Mouse (Mus musculus): Measurements from ENCODE around the gene Bdkrb1. TPM values are rescaled to one million over a fixed set of nuclear protein-coding genes. Genes with fewer than 3 reads are reported as not detected.
A peak's percentile ranks its signal among the peaks of the same experiment; 100 is the strongest.

Gene Bdkrb1
- polyA plus RNA-seq, 1 experiment from 2014 or later: 0.39 TPM

DNA sequence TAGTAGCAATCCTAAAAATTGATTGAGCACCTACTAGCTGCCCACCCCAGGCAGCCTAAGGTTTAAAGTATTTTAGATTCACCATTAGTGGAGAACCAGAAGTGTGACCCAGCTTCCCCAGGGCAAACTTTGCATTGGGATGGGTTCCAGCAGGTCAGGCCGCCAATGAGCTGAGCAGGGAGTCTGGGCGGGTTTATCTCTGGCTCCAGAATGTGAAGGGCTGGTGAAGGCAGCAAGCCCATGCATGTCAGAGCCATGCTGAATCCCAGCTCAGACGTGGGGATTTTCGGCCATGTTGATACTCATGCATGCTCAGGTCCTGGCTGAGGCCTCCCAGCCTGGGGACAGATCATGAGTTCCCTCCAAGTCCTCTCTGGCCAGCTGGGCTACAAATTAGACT, 28.5 kb upstream of the Bdkrb1 start:
- Histone ChIP-seq H3K27ac (replicated peaks) (no peak overlapping the region), H3K9ac (no peak overlapping the region), H3K9me3 (no peaks in the 10 kb centered on the region), H3K4me3 (no peak overlapping the region), H3K4me2 (no peak overlapping the region), H3K27me3 (no peaks in the 10 kb centered on the region), H3K4me1 (replicated peaks) (0 out of 2 replicates have a peak, but pooled peaks cover 8% of the 10 kb centered on the region), H3K36me3 (no peaks in the 10 kb centered on the region)
- no peak for ATAC-seq (ENCODE audit: low FRiP score, low read depth)
- WGBS: 96% methylated on average over 4 of the region's 4 CpGs

DNA sequence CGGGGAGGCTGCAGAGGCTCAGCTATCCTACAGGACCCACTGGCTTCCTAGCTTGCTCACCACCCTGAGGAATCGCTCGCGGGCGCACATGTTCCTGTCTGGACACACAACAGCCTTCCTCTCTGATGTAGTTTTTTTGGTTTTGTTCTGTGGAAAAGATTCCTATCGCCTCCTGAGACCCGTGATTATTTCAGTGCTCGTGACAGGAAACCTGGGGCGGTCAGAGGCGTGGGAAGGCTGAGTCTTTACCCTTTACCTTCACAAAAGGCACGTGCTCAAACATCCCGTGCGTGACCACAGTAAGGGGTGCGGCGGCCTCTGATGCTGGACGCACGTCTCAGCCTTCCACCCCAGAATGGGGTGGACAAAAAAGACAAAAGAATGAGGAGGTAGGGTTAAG, 22.4 kb upstream of the Bdkrb1 start:
- Histone ChIP-seq H3K27ac (replicated peaks) (no peak overlapping the region), H3K4me2 (no peak overlapping the region), H3K9me3 (no peaks in the 10 kb centered on the region), H3K36me3 (no peaks in the 10 kb centered on the region), H3K4me3 (no peak overlapping the region), H3K4me1 (replicated peaks) (peaks cover 8% of the 10 kb centered on the region; the same call in 1 of the 2 replicates), H3K27me3 (no peaks in the 10 kb centered on the region), H3K9ac (no peak overlapping the region)
- no peak for ATAC-seq (ENCODE audit: low FRiP score, low read depth)
- 77% methylated on average over 17 of the region's 17 CpGs for WGBS

DNA sequence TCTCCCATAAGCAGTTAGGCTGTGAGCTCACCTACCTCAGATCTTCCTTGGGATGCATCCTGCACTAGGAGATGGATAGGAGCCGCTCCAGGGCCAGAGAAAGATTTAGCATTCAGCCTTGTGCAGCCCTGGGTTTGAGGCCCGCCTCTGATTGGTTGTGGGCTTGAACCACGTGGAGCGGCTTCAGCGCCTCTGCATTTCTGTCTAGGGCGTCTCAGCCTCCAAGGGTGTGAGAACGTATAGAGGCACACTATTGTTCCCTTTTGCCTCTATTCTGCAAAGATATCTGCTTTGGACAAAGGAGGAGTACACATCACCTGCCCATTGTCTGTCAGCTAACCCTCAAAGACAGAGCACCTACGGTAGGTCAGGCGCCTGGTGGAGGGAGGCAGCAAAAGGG, 20.4 kb upstream of the Bdkrb1 start:
- H3K27me3 ChIP-seq: no peaks in the 10 kb centered on the region
- 53% methylated on average over 9 of the region's 9 CpGs for WGBS

DNA sequence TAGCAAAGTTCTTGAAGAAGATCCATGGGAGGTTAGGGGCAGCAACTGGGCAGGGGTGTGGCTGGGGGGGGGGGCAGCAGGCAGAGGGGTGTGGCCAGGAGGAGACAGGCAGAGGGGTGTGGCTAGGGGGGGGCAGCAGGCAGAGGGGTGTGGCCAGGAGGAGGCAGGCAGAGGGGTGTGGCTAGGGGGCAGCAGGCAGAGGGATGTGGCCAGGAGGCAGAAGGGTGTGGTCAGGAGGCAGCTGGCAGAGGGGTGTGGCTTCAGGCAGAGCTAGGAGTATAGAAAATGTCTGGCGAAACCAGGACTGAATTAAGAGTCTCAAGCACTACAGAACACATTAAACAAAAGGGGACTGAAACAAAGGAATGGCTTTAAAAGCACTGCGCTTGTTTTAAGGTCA, 19.4 kb upstream of the Bdkrb1 start:
- Histone ChIP-seq H3K36me3 (no peaks in the 10 kb centered on the region), H3K27ac (replicated peaks) (no peak overlapping the region), H3K27me3 (no peaks in the 10 kb centered on the region), H3K4me3 (no peak overlapping the region), H3K4me2 (no peak overlapping the region), H3K4me1 (replicated peaks) (peaks cover 8% of the 10 kb centered on the region; the same call in 1 of the 2 replicates), H3K9ac (no peak overlapping the region), H3K9me3 (no peaks in the 10 kb centered on the region)
- ATAC-seq (ENCODE audit: low FRiP score, low read depth): no peak
- WGBS: 18% methylated on average over 2 of the region's 2 CpGs

More for the DNA sequence above, 20.4 kb upstream of the Bdkrb1 start:
- no peaks in the 10 kb centered on the region for H3K36me3 ChIP-seq
- ATAC-seq (ENCODE audit: low FRiP score, low read depth): no peak
- H3K27ac ChIP-seq (replicated peaks): no peak overlapping the region
- no peak overlapping the region for H3K9ac ChIP-seq
- peaks cover 8% of the 10 kb centered on the region; the same call in 1 of the 2 replicates for H3K4me1 ChIP-seq (replicated peaks)
- H3K9me3 ChIP-seq: no peaks in the 10 kb centered on the region
- H3K4me3 ChIP-seq: no peak overlapping the region
- H3K4me2 ChIP-seq: no peak overlapping the region

DNA sequence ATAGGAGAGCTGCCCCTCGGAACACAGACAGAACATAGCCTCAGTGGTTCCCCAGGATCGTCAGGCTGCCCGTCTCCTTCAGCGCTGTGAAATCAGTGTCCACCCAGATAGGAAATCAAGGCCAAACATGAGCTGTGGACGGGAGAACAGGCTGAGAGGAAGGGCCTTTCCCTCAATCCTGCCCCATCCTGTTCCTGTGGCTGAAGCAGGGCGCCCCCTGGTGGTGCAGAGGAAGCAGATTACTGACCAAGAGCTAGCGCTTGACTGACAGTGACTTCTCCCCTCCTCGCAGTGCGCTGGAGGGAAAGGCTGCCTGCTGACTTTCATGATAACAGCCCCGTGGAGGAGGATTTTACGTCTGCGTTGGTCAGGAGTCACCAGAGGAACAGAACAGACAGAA, 18.0 kb upstream of the Bdkrb1 start:
- H3K9me3 ChIP-seq: no peaks in the 10 kb centered on the region
- no peak overlapping the region for H3K4me2 ChIP-seq
- no peaks in the 10 kb centered on the region for H3K36me3 ChIP-seq
- WGBS: 18% methylated on average over 12 of the region's 12 CpGs
- no peaks in the 10 kb centered on the region for H3K27me3 ChIP-seq
- H3K9ac ChIP-seq: no peak overlapping the region
- H3K4me3 ChIP-seq: no peak overlapping the region
- peaks cover 8% of the 10 kb centered on the region; the same call in 1 of the 2 replicates for H3K4me1 ChIP-seq (replicated peaks)
- H3K27ac ChIP-seq (replicated peaks): no peak overlapping the region
- ATAC-seq (ENCODE audit: low FRiP score, low read depth): 0 out of 2 replicates have a peak, but pooled peaks have one; percentile 40

DNA sequence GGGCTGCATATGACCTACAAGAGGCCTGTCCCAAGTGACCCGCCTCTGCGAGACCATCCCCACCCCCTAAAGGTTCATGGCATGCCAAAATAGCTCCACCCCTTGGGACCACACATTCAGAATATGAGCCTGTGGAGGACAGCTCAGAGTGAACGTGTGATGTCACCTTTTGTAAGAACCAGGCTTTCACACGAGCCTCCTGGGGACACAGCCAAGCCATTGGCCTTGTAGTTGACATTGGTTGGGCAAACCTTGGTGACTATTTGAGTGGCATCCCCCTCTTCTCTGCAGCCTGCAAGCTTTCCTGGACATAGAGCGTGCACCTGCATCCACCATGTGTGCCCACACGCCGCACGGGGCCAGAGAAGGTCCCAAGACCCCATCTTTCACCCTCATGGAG, 15.4 kb upstream of the Bdkrb1 start:
- H3K9me3 ChIP-seq: no peaks in the 10 kb centered on the region
- no peaks in the 10 kb centered on the region for H3K36me3 ChIP-seq
- H3K4me1 ChIP-seq (replicated peaks): peaks cover 8% of the 10 kb centered on the region; the same call in 1 of the 2 replicates
- ATAC-seq (ENCODE audit: low FRiP score, low read depth): no peak
- H3K4me2 ChIP-seq: no peak overlapping the region
- no peak overlapping the region for H3K4me3 ChIP-seq
- WGBS: 87% methylated on average over 8 of the region's 8 CpGs
- no peak overlapping the region for H3K9ac ChIP-seq
- H3K27ac ChIP-seq (replicated peaks): no peak overlapping the region
- no peaks in the 10 kb centered on the region for H3K27me3 ChIP-seq

DNA sequence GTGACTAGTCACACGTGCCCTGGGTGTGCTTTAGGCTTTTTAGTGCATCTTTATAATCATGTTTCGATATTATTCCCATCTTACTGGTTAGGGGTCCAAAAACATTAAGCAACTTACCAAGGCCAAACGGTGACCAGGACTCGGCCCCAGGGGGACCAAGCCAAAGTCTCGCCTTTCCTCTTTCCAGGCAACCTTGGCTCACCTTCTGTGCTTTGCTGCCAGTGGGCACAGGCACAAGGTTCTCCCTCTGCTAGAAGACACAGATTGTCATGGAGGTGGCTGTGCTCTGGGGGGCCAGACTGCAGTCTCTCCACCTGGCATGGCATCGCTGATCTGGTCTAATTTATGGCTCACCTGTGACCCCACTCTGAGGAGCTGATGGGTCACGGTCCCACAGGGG, 12.1 kb upstream of the Bdkrb1 start:
- Histone ChIP-seq H3K9ac (no peak overlapping the region), H3K9me3 (no peaks in the 10 kb centered on the region), H3K36me3 (no peaks in the 10 kb centered on the region), H3K4me1 (replicated peaks) (no peaks in the 10 kb centered on the region), H3K27me3 (no peaks in the 10 kb centered on the region), H3K27ac (replicated peaks) (no peak overlapping the region), H3K4me3 (no peak overlapping the region), H3K4me2 (no peak overlapping the region)
- no peak for ATAC-seq (ENCODE audit: low FRiP score, low read depth)
- 88% methylated on average over 7 of the region's 7 CpGs for WGBS

DNA sequence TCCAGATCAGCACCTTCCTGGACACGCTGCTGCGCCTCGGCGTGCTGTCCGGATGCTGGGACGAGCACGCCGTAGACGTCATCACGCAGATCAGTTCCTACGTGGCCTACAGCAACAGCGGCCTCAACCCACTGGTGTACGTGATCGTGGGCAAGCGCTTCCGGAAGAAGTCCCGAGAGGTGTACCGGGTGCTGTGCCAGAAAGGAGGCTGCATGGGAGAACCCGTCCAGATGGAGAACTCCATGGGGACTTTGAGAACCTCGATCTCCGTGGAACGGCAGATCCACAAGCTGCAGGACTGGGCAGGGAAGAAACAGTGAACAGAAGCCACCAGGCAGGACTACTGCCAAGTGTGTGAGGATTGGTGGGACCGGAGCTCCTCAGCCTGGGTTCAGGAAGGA, 10.5 kb upstream of the Bdkrb1 start:
- Histone ChIP-seq H3K36me3 (no peaks in the 10 kb centered on the region), H3K27ac (replicated peaks) (no peak overlapping the region), H3K4me1 (replicated peaks) (no peaks in the 10 kb centered on the region), H3K4me2 (no peak overlapping the region), H3K9ac (no peak overlapping the region), H3K4me3 (no peak overlapping the region), H3K9me3 (no peaks in the 10 kb centered on the region), H3K27me3 (no peaks in the 10 kb centered on the region)
- WGBS: 95% methylated on average over 23 of the region's 23 CpGs
- ATAC-seq (ENCODE audit: low FRiP score, low read depth): no peak

DNA sequence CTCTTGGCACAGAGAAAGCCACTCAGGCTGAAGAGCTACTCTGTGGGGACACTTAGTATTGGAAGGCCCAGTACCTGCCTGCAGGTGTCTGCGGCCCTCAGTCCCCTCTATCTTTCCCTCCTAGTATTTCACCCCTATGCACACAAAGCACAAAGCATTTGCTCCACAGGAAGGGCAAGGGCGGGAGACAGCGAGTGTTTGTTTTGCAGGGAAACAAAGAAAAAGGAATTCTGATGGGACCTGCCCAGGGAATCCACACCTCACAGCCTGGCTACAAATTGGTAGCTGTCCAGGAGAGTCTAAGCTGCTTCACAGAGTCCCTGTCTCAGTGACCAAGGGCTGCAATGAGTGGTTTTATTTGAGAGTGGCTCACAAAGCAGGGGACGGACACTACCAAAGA, 9.4 kb upstream of the Bdkrb1 start:
- Histone ChIP-seq H3K9ac (no peak overlapping the region), H3K4me3 (no peak overlapping the region), H3K27me3 (no peaks in the 10 kb centered on the region), H3K36me3 (no peaks in the 10 kb centered on the region), H3K27ac (replicated peaks) (no peak overlapping the region), H3K4me2 (no peak overlapping the region), H3K9me3 (no peaks in the 10 kb centered on the region), H3K4me1 (replicated peaks) (no peaks in the 10 kb centered on the region)
- WGBS: 68% methylated on average over 4 of the region's 4 CpGs
- no peak for ATAC-seq (ENCODE audit: low FRiP score, low read depth)

DNA sequence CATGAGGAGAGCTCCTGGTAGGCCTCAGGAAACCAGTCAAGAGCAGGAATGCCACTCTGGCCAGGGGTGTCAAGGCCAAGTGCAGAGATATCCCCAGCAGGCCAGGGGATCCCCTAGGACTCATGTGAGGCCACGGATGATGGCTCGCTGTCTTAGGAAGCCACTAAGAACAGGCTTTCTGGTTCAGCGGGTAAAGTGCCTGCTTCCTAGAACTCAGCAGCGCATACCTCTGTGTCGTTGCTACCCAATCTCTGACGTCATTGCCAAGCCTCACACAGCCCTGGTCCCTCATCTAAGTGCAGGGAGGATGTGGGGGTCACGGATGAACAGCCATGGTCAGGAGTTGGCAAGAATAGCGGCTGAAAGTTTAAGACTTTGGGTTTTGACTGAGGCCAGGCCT, 5.8 kb upstream of the Bdkrb1 start:
- Histone ChIP-seq H3K9ac (no peak overlapping the region), H3K9me3 (no peaks in the 10 kb centered on the region), H3K4me1 (replicated peaks) (peaks cover 8% of the 10 kb centered on the region), H3K27ac (replicated peaks) (no peak overlapping the region), H3K4me2 (no peak overlapping the region), H3K27me3 (no peaks in the 10 kb centered on the region), H3K4me3 (no peak overlapping the region), H3K36me3 (no peaks in the 10 kb centered on the region)
- no peak for ATAC-seq (ENCODE audit: low FRiP score, low read depth)
- 86% methylated on average over 8 of the region's 8 CpGs for WGBS

DNA sequence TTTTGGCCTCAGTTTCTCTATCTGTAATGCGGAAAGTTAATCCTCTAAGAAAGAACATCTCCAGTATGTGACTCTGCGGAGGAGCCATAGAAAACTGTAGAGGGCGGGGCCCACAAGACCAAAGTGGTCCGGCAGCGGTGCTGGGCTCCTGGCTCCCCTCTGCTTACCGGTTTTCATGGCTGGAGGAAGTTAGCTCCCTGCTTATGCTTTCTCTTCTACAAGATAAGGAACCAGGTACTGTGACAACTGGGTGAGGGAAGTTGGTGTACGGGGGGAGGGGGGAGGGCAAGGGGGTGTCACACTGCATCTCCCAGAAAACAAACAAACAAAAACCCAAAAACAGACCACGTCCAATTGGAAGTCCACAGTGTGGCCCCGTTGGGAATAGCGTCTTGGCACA, 4.4 kb upstream of the Bdkrb1 start:
- no peak for ATAC-seq (ENCODE audit: low FRiP score, low read depth)

DNA sequence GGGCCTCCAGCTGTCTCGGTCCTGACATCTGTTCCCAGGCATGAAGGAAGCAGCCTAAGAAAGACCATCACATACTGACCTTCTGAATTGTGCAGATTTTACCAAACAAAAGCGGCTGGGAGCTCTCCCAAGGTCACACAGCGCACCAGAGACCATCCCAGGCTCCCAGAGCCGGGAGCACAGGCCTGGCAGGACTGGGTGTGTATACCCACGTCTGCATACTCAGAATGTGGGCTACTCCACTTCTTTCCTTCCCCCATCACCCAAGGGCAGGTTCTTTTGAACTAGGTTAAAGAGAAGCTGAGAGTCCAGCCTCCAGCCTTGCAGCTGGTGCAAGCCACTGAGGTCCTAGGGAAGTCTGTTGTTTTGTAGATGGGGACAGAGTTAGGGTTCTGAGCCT, 3.8 kb upstream of the Bdkrb1 start:
- Histone ChIP-seq H3K9me3 (no peaks in the 10 kb centered on the region), H3K4me1 (replicated peaks) (peaks cover 8% of the 10 kb centered on the region), H3K9ac (no peak overlapping the region), H3K4me2 (no peak overlapping the region), H3K36me3 (no peaks in the 10 kb centered on the region), H3K4me3 (no peak overlapping the region), H3K27ac (replicated peaks) (no peak overlapping the region), H3K27me3 (no peaks in the 10 kb centered on the region)
- no peak for ATAC-seq (ENCODE audit: low FRiP score, low read depth)
- WGBS: 53% methylated on average over 5 of the region's 5 CpGs

More for the DNA sequence above, 4.4 kb upstream of the Bdkrb1 start:
- H3K27me3 ChIP-seq: no peaks in the 10 kb centered on the region
- peaks cover 8% of the 10 kb centered on the region for H3K4me1 ChIP-seq (replicated peaks)
- H3K4me2 ChIP-seq: no peak overlapping the region
- no peaks in the 10 kb centered on the region for H3K36me3 ChIP-seq
- no peak overlapping the region for H3K4me3 ChIP-seq
- no peaks in the 10 kb centered on the region for H3K9me3 ChIP-seq
- 85% methylated on average over 10 of the region's 10 CpGs for WGBS
- H3K9ac ChIP-seq: no peak overlapping the region
- H3K27ac ChIP-seq (replicated peaks): no peak overlapping the region

DNA sequence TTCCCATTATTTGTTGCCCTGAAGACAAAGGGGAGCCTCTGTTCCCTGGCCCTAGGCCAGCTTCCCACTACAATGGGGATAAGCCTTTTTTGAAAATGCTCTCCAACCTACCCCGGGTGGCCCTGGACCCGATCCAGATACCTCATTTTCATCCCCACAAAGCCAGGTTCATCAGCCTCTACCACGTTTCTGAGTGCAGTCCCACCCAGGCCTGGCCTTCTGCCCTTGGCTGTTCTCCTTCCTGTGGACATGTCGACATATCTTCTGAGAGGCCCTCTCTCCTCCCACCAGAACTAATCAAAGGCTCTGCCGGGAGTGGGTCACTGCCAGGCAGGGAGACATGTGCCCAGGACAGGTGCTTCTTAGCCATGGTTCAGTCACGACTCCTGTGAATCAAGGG, 1.3 kb upstream of the Bdkrb1 start:
- no peak overlapping the region; the same call in 1 of the 2 replicates for H3K27ac ChIP-seq (replicated peaks)
- no peak overlapping the region for H3K9ac ChIP-seq
- no peaks in the 10 kb centered on the region for H3K9me3 ChIP-seq
- no peaks in the 10 kb centered on the region for H3K27me3 ChIP-seq
- peak; percentile 28; the same call in 1 of the 2 replicates for ATAC-seq (ENCODE audit: low FRiP score, low read depth)
- H3K36me3 ChIP-seq: no peaks in the 10 kb centered on the region
- H3K4me3 ChIP-seq: no peak overlapping the region
- peaks cover 8% of the 10 kb centered on the region for H3K4me1 ChIP-seq (replicated peaks)
- no peak overlapping the region for H3K4me2 ChIP-seq
- 43% methylated on average over 6 of the region's 6 CpGs for WGBS

Data from hindbrain, embryonic 15.5 days (tissue).